Mouse (Mus musculus): ENCODE measurements around the gene Cep152.

DNA sequence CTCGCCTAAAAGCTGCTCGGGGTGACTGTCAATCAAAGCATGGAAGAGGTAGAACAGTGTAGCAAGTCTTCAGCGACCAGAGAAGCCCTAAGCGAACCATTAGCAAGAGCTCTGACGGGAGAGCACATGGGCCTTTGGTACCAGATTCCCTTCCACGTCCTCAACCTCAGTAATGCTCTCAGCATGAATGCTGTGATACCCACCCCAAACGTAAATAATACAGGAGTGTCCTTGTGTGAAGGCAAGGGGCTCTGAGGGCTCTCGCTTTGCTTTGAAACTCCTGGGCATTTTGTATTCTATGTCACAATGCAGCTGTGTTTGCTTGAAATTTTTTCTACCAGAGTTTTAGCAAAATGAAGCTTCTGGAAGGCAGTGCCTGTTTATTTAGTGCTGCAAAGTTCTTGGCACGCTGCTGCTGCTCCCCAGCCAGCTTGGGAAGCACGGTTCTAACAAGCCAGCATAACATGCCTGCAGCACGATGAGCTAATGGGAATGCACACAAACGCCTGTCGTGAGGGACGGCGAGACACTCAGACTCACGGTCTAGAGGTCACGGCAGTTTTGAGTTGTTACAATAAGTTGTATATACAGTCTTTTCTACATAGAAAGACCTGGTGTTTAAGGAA lies 18.6 kb downstream of the Cep152 start:
- TF ChIP-seq CTCF (IDR thresholded peaks at IDR 0.05; ENCODE audit: borderline replicate concordance, extremely low read depth, insufficient read depth, insufficient read length) (no peak), POLR2A (IDR thresholded peaks at IDR 0.05; ENCODE audit: borderline replicate concordance, extremely low read depth, insufficient read depth, insufficient read length, poor library complexity, severe bottlenecking) (no peak)

All from brain, embryonic 14.5 days (tissue).